Mouse (Mus musculus) small intestine, adult 10 weeks (tissue): ENCODE results near the gene Kif22. TPM values are rescaled to one million over a fixed set of nuclear protein-coding genes. Genes with fewer than 3 reads are reported as not detected.

Source experiments
- polyA plus RNA-seq: library from polyadenylated mRNA; stranded (reverse); fragments of 350-450 nt; fragmentation: Illumina TruSeq; extraction: RNeasy Lipid Tissue Mini Kit (QIAGEN cat#74804); gene quantifications from one replicate; pipeline ENCODE4 v1.2.3, GENCODE M21; 2014; ENCODE audit warnings: low replicate concordance

The Kif22 gene
- polyA plus RNA-seq: 0.97 TPM

GRCm38 (mm10) chr7:127041851-127042672 is at the start of gene Kif22:
Gene Kif22, minus strand, starts transcription at chr7:127042471.

GRCm38 (mm10) chr7:127091114-127091896 is 49.0 kb upstream of the Kif22 start, which contains the start of gene AI467606:
Gene AI467606, plus strand, starts transcription at chr7:127091359.

GRCm38 (mm10) chr7:127087278-127088010 is 45.2 kb upstream of the Kif22 start, which contains the start of gene Zg16:
Gene Zg16, minus strand, starts transcription at chr7:127087328.

GRCm38 (mm10) chr7:127026984-127027726 is 15.1 kb downstream of the Kif22 start, which contains the start of gene Maz:
Gene Maz, minus strand, starts transcription at chr7:127027037.

GRCm38 (mm10) chr7:127020901-127021562 is 21.2 kb downstream of the Kif22 start, which contains the start of the genes Gm42742 and Prrt2:
Gene Gm42742, minus strand, starts transcription at chr7:127021097.
Gene Prrt2, minus strand, starts transcription at chr7:127021211.

GRCm38 (mm10) chr7:127016971-127017949 is 25.0 kb downstream of the Kif22 start, which contains the start of gene Pagr1a:
Gene Pagr1a, minus strand, starts transcription at chr7:127017352.

GRCm38 (mm10) chr7:127016481-127016485 is 26.0 kb downstream of the Kif22 start, which contains the start of gene Pagr1b:
Gene Pagr1b, minus strand, starts transcription at chr7:127016484.

GRCm38 (mm10) chr7:127014320-127014719 is 28.0 kb downstream of the Kif22 start, which contains the start of gene Mvp:
Gene Mvp, minus strand, starts transcription at chr7:127014621.

Other genes starting within 250 kb of the Kif22 start
- gene Ppp4c, start 250.0 kb downstream of the Kif22 start, polyA plus RNA-seq: 24.4 TPM
- gene Fam57b, start 244.8 kb downstream of the Kif22 start, polyA plus RNA-seq: not detected
- not detected for gene 4930451I11Rik, start 210.8 kb downstream of the Kif22 start, polyA plus RNA-seq
- not detected for gene Doc2a, start 195.1 kb downstream of the Kif22 start, polyA plus RNA-seq
- 10.8 TPM for gene Hirip3, start 180.5 kb downstream of the Kif22 start, polyA plus RNA-seq
- 2.2 TPM for gene Ino80e, start 180.1 kb downstream of the Kif22 start, polyA plus RNA-seq
- gene Taok2, start 157.8 kb downstream of the Kif22 start, polyA plus RNA-seq: 4.1 TPM
- gene Tmem219, start 119.6 kb downstream of the Kif22 start, polyA plus RNA-seq: 5.0 TPM
- gene Kctd13, start 113.6 kb downstream of the Kif22 start, polyA plus RNA-seq: 1.8 TPM
- not detected for gene Asphd1, start 92.9 kb downstream of the Kif22 start, polyA plus RNA-seq
- gene Sez6l2, start 91.9 kb downstream of the Kif22 start, polyA plus RNA-seq: 0.78 TPM
- 15.7 TPM for gene Cdipt, start 66.6 kb downstream of the Kif22 start, polyA plus RNA-seq
- gene Cdiptos, start 66.4 kb downstream of the Kif22 start, polyA plus RNA-seq: 0.45 TPM
- gene Mvp, start 27.9 kb downstream of the Kif22 start, polyA plus RNA-seq: 0.74 TPM
- gene Pagr1b, start 26.0 kb downstream of the Kif22 start, polyA plus RNA-seq: not detected
- gene Pagr1a, start 25.1 kb downstream of the Kif22 start, polyA plus RNA-seq: not detected
- 0.52 TPM for gene Gm42742, start 21.4 kb downstream of the Kif22 start, polyA plus RNA-seq
- not detected for gene Prrt2, start 21.3 kb downstream of the Kif22 start, polyA plus RNA-seq
- gene Maz, start 15.4 kb downstream of the Kif22 start, polyA plus RNA-seq: 13.0 TPM
- 380 TPM for gene Zg16, start 44.9 kb upstream of the Kif22 start, polyA plus RNA-seq
- 1.6 TPM for gene AI467606, start 48.9 kb upstream of the Kif22 start, polyA plus RNA-seq
- 0.48 TPM for gene Qprt, start 79.8 kb upstream of the Kif22 start, polyA plus RNA-seq
- gene Spn, start 95.4 kb upstream of the Kif22 start, polyA plus RNA-seq: 0.89 TPM
- 9.1 TPM for gene Cd2bp2, start 153.6 kb upstream of the Kif22 start, polyA plus RNA-seq
- 3.0 TPM for gene Tbc1d10b, start 166.0 kb upstream of the Kif22 start, polyA plus RNA-seq
- not detected for gene Mylpf, start 166.4 kb upstream of the Kif22 start, polyA plus RNA-seq
- gene Zfp553, start 190.6 kb upstream of the Kif22 start, polyA plus RNA-seq: 0.63 TPM
- gene Sept1, start 190.7 kb upstream of the Kif22 start, polyA plus RNA-seq: 1.5 TPM
- not detected for gene Zfp771, start 201.8 kb upstream of the Kif22 start, polyA plus RNA-seq
- gene Dctpp1, start 218.2 kb upstream of the Kif22 start, polyA plus RNA-seq: 0.78 TPM
- gene Sephs2, start 231.6 kb upstream of the Kif22 start, polyA plus RNA-seq: 171 TPM